Mouse (Mus musculus): ENCODE data around the gene Epx.

Epx gene

DNA sequence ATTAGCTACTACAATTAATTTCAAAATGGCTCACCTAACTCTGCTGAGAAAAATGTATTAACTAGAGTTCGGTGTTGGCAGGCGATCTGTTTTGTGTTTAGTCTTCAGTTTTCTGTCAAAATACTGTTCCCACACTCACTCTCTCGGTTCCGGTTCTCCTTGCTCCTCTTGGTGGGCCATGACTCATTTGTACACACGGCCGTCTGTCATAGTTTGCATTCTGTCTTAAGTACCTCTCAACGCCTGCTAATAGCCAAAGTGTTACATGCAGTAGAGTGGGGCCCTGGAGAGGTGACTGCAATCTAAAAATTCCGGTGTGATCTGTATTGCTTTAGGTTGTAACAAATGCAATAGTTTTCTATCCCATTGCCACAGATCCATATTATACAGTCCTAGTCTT lies 34.7 kb downstream of the Epx start:
- DNase-seq (ENCODE audit: low read depth) = no peak

- DNase-seq (ENCODE audit: low read depth) = no peak
Observed at GRCm38 (mm10) chr11:87828239-87828900, 47.0 kb downstream of the Epx start, which contains the start of gene Lpo. TSS of gene Lpo (minus strand) at chr11:87828289.

DNA sequence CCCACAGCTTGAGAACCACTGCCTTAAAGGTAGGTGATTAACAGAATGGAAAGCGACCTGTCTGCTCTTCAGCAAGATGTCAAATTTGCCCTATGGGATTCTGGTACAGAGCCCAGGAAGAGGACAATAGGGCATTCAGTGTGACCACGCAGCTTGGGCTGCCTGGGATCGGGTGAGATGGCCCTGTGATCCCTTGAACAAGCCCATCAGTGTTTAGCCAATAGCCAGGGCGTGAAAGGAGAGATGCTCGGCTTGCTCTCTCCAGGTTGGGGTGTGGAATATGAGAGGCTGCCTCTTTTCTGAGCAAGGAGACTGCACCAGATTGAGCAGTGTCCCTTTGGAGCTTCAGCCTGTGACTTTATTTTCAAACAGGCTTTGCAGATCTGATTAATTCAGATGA lies 53.8 kb downstream of the Epx start:
- DNase-seq (ENCODE audit: low read depth) = no peak

DNA sequence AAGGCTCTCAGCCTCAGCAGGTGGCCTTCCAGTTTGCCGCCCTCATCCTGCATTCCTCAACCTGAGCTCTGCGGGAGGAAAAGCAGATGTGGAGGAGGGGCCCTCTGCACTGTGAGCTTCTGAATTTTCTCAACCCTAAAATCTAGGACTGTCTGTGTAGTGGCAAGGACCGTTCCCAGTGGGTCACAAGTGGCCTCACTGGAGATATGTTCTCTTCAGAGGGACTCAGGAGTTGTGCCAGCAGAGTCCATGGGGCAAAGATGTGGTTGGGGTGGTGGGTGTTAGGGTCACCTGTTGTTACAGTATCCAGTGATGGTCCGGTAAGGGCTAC lies 57.9 kb downstream of the Epx start:
- no peak for DNase-seq (ENCODE audit: low read depth)

GRCm38 (mm10) chr11:87816707-87817442 lies 58.5 kb downstream of the Epx start:
- DNase-seq (ENCODE audit: low read depth) = peak; percentile 67

DNA sequence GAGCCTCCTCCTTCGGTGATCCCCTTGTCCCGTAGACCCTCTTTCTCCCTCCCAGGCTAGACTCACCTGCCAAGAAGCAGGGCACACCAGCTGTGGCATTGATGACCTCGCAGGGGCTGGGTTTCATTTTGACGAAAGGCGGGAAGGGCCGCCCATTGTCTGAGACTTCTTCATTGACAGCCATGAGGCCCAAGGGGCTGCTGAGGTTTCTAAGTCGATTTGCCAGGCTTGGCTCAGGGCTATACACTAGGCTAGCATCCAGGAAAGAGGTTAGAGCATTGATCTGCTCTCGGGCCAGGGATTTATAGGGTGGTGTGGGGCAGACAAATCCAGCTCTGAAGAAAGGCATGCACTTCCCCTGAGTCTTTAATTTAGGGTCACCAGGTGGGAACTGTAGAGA lies 60.5 kb downstream of the Epx start:
- DNase-seq (ENCODE audit: low read depth) = no peak
